Mouse (Mus musculus) lung, adult 2 months (tissue): ENCODE results near the gene Syp. TPM values are rescaled to one million over a fixed set of nuclear protein-coding genes. Genes with fewer than 3 reads are reported as not detected.

ENCODE experiments used
- DNase-seq: peaks from one replicate; pipeline ENCODE4 v3.0.0; 2022
- H3K4me1 ChIP-seq: fragments of 200-500 bp; 2 replicates; pipeline ENCODE4 v1.6.1; 2011; ENCODE audit warnings: low read length; ENCODE audit not compliant: control insufficient read depth, insufficient read depth
- H3K4me3 ChIP-seq: fragments of 200-500 bp; replicated peaks from 2 replicates; pipeline ENCODE3; 2011; ENCODE audit warnings: low read depth, mild to moderate bottlenecking, control low read depth, low read length; ENCODE audit errors: extremely low read depth
- CTCF ChIP-seq: fragments of 200-500 bp; IDR thresholded peaks from 2 replicates; pipeline ENCODE4 v1.5.1; 2011; ENCODE audit warnings: mild to moderate bottlenecking, low read length, control low read depth; ENCODE audit not compliant: insufficient read depth
- POLR2A ChIP-seq: fragments of 200-500 bp; IDR thresholded peaks from 2 replicates; pipeline ENCODE4 v1.6.1; 2011; ENCODE audit warnings: low read depth, mild to moderate bottlenecking, control low read depth, low read length, borderline replicate concordance; ENCODE audit errors: extremely low read depth
- WGBS: fragments of 180-500 bp; shearing (Covaris S2); methylation state at CpG from one replicate; pipeline ENCODE4 v1.1.7; 2018; 5-methylcytosine and 5-hydroxymethylcytosine counted together
- polyA plus RNA-seq: library from polyadenylated mRNA; depleted of rRNA; stranded (reverse); fragments of >200 nt; gene quantifications from 2 replicates; pipeline ENCODE4 v1.2.3, GENCODE M21; 2012

Syp gene
- polyA plus RNA-seq, 1 experiment = 5.8 TPM

GRCm38 (mm10) chrX:7658785-7659589, 20.7 kb downstream of the Syp start:
- TF ChIP-seq CTCF = no peak
- 57% methylated on average over 11 of the region's 11 CpGs for WGBS
- no peak for DNase-seq
- H3K4me3 ChIP-seq = no peak overlapping the region
- peaks cover 4% of the 10 kb centered on the region; the same call in 1 of the 2 replicates for H3K4me1 ChIP-seq

GRCm38 (mm10) chrX:7661086-7661485, 22.8 kb downstream of the Syp start:
- TF ChIP-seq POLR2A (no peak), CTCF (no peak)
- WGBS = 70% methylated on average over 4 of the region's 4 CpGs
- no peak overlapping the region for H3K4me3 ChIP-seq
- DNase-seq = no peak
- peaks cover 4% of the 10 kb centered on the region; the same call in 1 of the 2 replicates for H3K4me1 ChIP-seq

- DNase-seq = no peak
- H3K4me1 ChIP-seq = peaks cover 3% of the 10 kb centered on the region; the same call in 1 of the 2 replicates
- H3K4me3 ChIP-seq = no peak overlapping the region
- TF ChIP-seq CTCF (no peak), POLR2A (no peak)
- WGBS = 63% methylated on average over 3 of the region's 3 CpGs
These were observed 24.7 kb downstream of the Syp start for GRCm38 (mm10) chrX:7662936-7663335.

GRCm38 (mm10) chrX:7664791-7665190, 26.5 kb downstream of the Syp start:
- TF ChIP-seq CTCF = no peak
- WGBS = 84% methylated on average over 11 of the region's 11 CpGs

GRCm38 (mm10) chrX:7665739-7666502, 27.6 kb downstream of the Syp start:
- no peak for TF ChIP-seq CTCF
- no peak for TF ChIP-seq POLR2A
- no peaks in the 10 kb centered on the region for H3K4me1 ChIP-seq
- 64% methylated on average over 21 of the region's 21 CpGs for WGBS

More at GRCm38 (mm10) chrX:7664791-7665190, 26.5 kb downstream of the Syp start:
- H3K4me1 ChIP-seq = no peaks in the 10 kb centered on the region
- DNase-seq = no peak
- no peak overlapping the region for H3K4me3 ChIP-seq

GRCm38 (mm10) chrX:7670390-7670881, 32.2 kb downstream of the Syp start:
- no peak for TF ChIP-seq POLR2A
- TF ChIP-seq CTCF = no peak
- Histone ChIP-seq H3K4me1 (no peaks in the 10 kb centered on the region; the same call in 1 of the 2 replicates), H3K4me3 (peak overlapping the region; percentile 87)
- 29% methylated on average over 19 of the region's 19 CpGs for WGBS
- DNase-seq = peak; percentile 79

More at GRCm38 (mm10) chrX:7665739-7666502, 27.6 kb downstream of the Syp start:
- H3K4me3 ChIP-seq = no peak overlapping the region
- DNase-seq = no peak

GRCm38 (mm10) chrX:7670921-7671623, 32.8 kb downstream of the Syp start, which contains the start of gene Plp2:
Plp2 (minus strand) TSS chrX:7671390.
- TF ChIP-seq POLR2A (no peak), CTCF (no peak)
- peak; percentile 58 for DNase-seq
- Histone ChIP-seq H3K4me1 (no peaks in the 10 kb centered on the region; the same call in 1 of the 2 replicates), H3K4me3 (peak within 1 kb of the TSS; percentile 87)
- WGBS = 28% methylated on average over 36 of the region's 36 CpGs

- no peaks in the 10 kb centered on the region; the same call in 1 of the 2 replicates for H3K4me1 ChIP-seq
- TF ChIP-seq POLR2A (no peak), CTCF (no peak)
- WGBS = 51% methylated on average over 6 of the region's 6 CpGs
- DNase-seq = no peak
- H3K4me3 ChIP-seq = no peak overlapping the region
These were observed 34.5 kb downstream of the Syp start for GRCm38 (mm10) chrX:7672739-7673138.
